In the genomic region with DNA sequence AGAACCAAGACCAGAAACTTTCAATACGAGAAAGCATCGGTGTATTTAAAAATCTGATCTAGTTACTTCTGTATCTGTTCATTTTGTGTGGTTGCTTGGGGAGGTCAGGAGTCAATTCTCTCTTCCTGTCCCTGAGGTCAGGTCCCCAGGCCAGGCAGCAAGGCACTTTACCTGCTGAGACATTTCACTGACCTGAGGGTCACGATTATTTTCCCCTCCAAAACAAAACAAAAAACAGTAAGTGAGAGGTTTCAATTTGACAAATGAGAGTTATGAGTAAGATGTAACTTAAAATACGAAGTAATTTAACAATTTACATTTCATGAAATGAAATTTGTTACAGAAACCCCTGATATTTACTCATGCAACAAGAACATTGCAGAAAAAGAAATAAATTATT, we compare ENCODE assay signal across 21 mouse cellular contexts. TPM values are rescaled to one million over a fixed set of nuclear protein-coding genes. Genes with fewer than 3 reads are reported as not detected.
DNase-seq lines count a peak whose midpoint lies in the region; TF ChIP-seq lines count a peak whose summit lies in the region.
"Had no signal": no experiment of that assay in that cellular context is flagged by ENCODE, and none has a peak within 500 bp of the region (broad histone marks: within the 10 kb centered on the region; RNA-seq: fewer than 3 reads in every experiment).

No protein-coding gene starts in this region.

- dilution Hi-C loops in CH12.LX (cut with MboI; ENCODE audit: extremely low pct_ligation_motif_present, extremely low pct_unique_long_range_greater_than_20kb, low sequenced_read_pairs) = no loop called here

- TF ChIP-seq RAD21 in CH12.LX (IDR thresholded peaks at IDR 0.05; ENCODE audit: low read depth, low read length) = no peak

- no peaks in the 10 kb centered on the region for H3K27me3 ChIP-seq in heart, adult 2 months (ENCODE audit: control insufficient read depth, insufficient read depth, low read length)
- H3K27me3 ChIP-seq in CH12.LX (replicated peaks) = no peaks in the 10 kb centered on the region
- H3K27me3 ChIP-seq: embryonic facial prominence, embryonic 13.5 days; embryonic facial prominence, embryonic 15.5 days; forebrain, embryonic 12.5 days had no signal

- in situ Hi-C loops in CH12.LX (cut with MboI; ENCODE audit: low pct_ligation_motif_present, low pct_unique_long_range_greater_than_20kb, low sequenced_read_pairs) = no loop called here

- 80% methylated on average over 4 of the region's 4 CpGs for WGBS in heart, adult 2 months

- no peak for DNase-seq in heart, adult 2 months
- DNase-seq in heart, adult 9 months (ENCODE audit: low spot score in 2 of 2) = no peak
- DNase-seq in A20 (ENCODE audit: low read depth, low spot score) = peak; percentile 41
- DNase-seq in CH12.LX (ENCODE audit: extremely low read depth) = peak; percentile 57
- peak; percentile 40 for DNase-seq in induced T-regulatory cell, adult 2 months (ENCODE audit: low read depth)
- DNase-seq in layer of hippocampus, postnatal 14 days (ENCODE audit: low spot score in 2 of 2) = no peak
- DNase-seq in retina, embryonic 14.5 days (ENCODE audit: low spot score) = no peak
- DNase-seq: adrenal gland, adult 2 months; adrenal gland, postnatal 10 days; adrenal gland, postnatal 25 days; B cell, adult 2 months; cerebellum, adult 11-12 months; cerebellum, adult 2 months; cerebellum, adult 9-10 months; cerebellum, postnatal 10 days; cerebellum, postnatal 25 days had no signal

- no peak for TF ChIP-seq CTCF in heart, adult 2 months (IDR thresholded peaks at IDR 0.05)
- no peak for TF ChIP-seq CTCF in CH12.LX (conservative IDR thresholded peaks at IDR 0.05 in 1 of 2, IDR thresholded peaks at IDR 0.05 in 1 of 2; ENCODE audit: low read depth in 2 of 2, low read length in 2 of 2)

- no peak overlapping the region for H3K9ac ChIP-seq in heart, adult 2 months (ENCODE audit: low read depth, low read length)
- H3K9ac ChIP-seq in CH12.LX (ENCODE audit: insufficient read depth, low read depth) = no peak overlapping the region
- H3K9ac ChIP-seq: embryonic facial prominence, embryonic 13.5 days; embryonic facial prominence, embryonic 15.5 days; forebrain, embryonic 12.5 days had no signal

- intact Hi-C loops in heart, adult 2 months (cut with DNase I) = no loop called here

- H3K4me1 ChIP-seq in heart, adult 2 months (ENCODE audit: control insufficient read depth, insufficient read depth, low read length) = peaks cover 6% of the 10 kb centered on the region
- peaks cover 11 to 26% of the 10 kb centered on the region in 2 experiments for H3K4me1 ChIP-seq in CH12.LX (ENCODE audit: control insufficient read depth in 1 of 2, insufficient read depth in 2 of 2)
- H3K4me1 ChIP-seq: embryonic facial prominence, embryonic 13.5 days; embryonic facial prominence, embryonic 15.5 days; forebrain, embryonic 12.5 days had no signal

- no peaks in the 10 kb centered on the region for H3K79me2 ChIP-seq in heart, adult 2 months (replicated peaks; ENCODE audit: control insufficient read depth, insufficient read depth, low read length)
- no peaks in the 10 kb centered on the region for H3K79me2 ChIP-seq in CH12.LX (replicated peaks; ENCODE audit: control insufficient read depth, extremely low read depth, insufficient read depth, poor library complexity, severe bottlenecking)

- peak overlapping the region; percentile 42 for H3K27ac ChIP-seq in heart, adult 2 months
- no peak overlapping the region for H3K27ac ChIP-seq in CH12.LX (ENCODE audit: insufficient read depth, low read depth)
- H3K27ac ChIP-seq: embryonic facial prominence, embryonic 15.5 days had no signal

- H3K9me3 ChIP-seq in CH12.LX (replicated peaks; ENCODE audit: low read length) = no peaks in the 10 kb centered on the region
- H3K9me3 ChIP-seq: embryonic facial prominence, embryonic 13.5 days; embryonic facial prominence, embryonic 15.5 days; forebrain, embryonic 10.5 days; forebrain, embryonic 12.5 days had no signal

- TF ChIP-seq EP300 in heart, adult 2 months (IDR thresholded peaks at IDR 0.05; ENCODE audit: insufficient read depth, low read depth, low read length) = no peak
- peak; percentile 86 for TF ChIP-seq EP300 in CH12.LX (IDR thresholded peaks at IDR 0.05; ENCODE audit: low read length)

- no peak overlapping the region for H3K4me3 ChIP-seq in heart, adult 2 months
- no peak overlapping the region for H3K4me3 ChIP-seq in CH12.LX (replicated peaks in 1 of 3; ENCODE audit: low read depth in 2 of 3, low read length in 2 of 3, poor library complexity in 1 of 3)
- H3K4me3 ChIP-seq: embryonic facial prominence, embryonic 13.5 days; embryonic facial prominence, embryonic 15.5 days; erythroblast, embryonic 14.5 days; forebrain, embryonic 10.5 days; forebrain, embryonic 12.5 days had no signal

- H3K36me3 ChIP-seq in heart, adult 2 months (ENCODE audit: control insufficient read depth, insufficient read depth, low read length) = peaks cover 7% of the 10 kb centered on the region
- H3K36me3 ChIP-seq in CH12.LX (replicated peaks in 1 of 2; ENCODE audit: control insufficient read depth in 1 of 2, insufficient read depth in 1 of 2, low read length in 1 of 2) = peaks cover 38 to 92% of the 10 kb centered on the region in 2 experiments

- H3K4me2 ChIP-seq in CH12.LX (ENCODE audit: insufficient read depth, low read depth, poor library complexity, severe bottlenecking) = peak overlapping the region; percentile 54; the same call in 1 of the 2 replicates
- H3K4me2 ChIP-seq: embryonic facial prominence, embryonic 13.5 days; embryonic facial prominence, embryonic 15.5 days; forebrain, embryonic 12.5 days had no signal

- no peak for TF ChIP-seq POLR2A in heart, adult 2 months (IDR thresholded peaks at IDR 0.05; ENCODE audit: insufficient read depth, low read depth, low read length)
- no peak for TF ChIP-seq POLR2A in CH12.LX (IDR thresholded peaks at IDR 0.05; ENCODE audit: low read depth, low read length)

TF ChIP-seq in CH12.LX, 34 proteins besides CTCF, POLR2A, EP300 and RAD21:
- TF ChIP-seq BHLHE40 (IDR thresholded peaks at IDR 0.05; ENCODE audit: low read depth, low read length) (peak; percentile 90), CHD1 (IDR thresholded peaks at IDR 0.05; ENCODE audit: low read depth, low read length) (peak; percentile 83), ZNF384 (IDR thresholded peaks at IDR 0.05; ENCODE audit: low read depth, low read length) (0 out of 2 replicates have a peak, but pooled peaks have one; percentile 32), JUND (conservative IDR thresholded peaks at IDR 0.05; ENCODE audit: low read depth, low read length) (peak; percentile 76; the same call in 1 of the 2 replicates), TCF12 (IDR thresholded peaks at IDR 0.05; ENCODE audit: low read depth, low read length) (peak; percentile 67; the same call in 1 of the 2 replicates), IRF4 (IDR thresholded peaks at IDR 0.05; ENCODE audit: low read depth, low read length) (peak; percentile 88), MYC (IDR thresholded peaks at IDR 0.05; ENCODE audit: low read depth, low read length) (no peak), USF2 (conservative IDR thresholded peaks at IDR 0.05; ENCODE audit: low read depth, low read length) (no peak), MXI1 (IDR thresholded peaks at IDR 0.05; ENCODE audit: low read depth, low read length) (peak; percentile 39; the same call in 1 of the 2 replicates), MAZ (IDR thresholded peaks at IDR 0.05; ENCODE audit: low read depth, low read length) (0 out of 2 replicates have a peak, but pooled peaks have one; percentile 14), CHD2 (IDR thresholded peaks at IDR 0.05; ENCODE audit: low read length) (peak; percentile 61; the same call in 1 of the 2 replicates), ZMIZ1 (IDR thresholded peaks at IDR 0.05; ENCODE audit: low read depth, low read length) (0 out of 2 replicates have a peak, but pooled peaks have one; percentile 25), MEF2A (IDR thresholded peaks at IDR 0.05; ENCODE audit: borderline replicate concordance, low read depth, low read length) (peak; percentile 85), JUN (IDR thresholded peaks at IDR 0.05; ENCODE audit: insufficient read depth, low read depth, low read length) (peak; percentile 74), NELFE (IDR thresholded peaks at IDR 0.05; ENCODE audit: low read depth, low read length) (no peak), MAFK (IDR thresholded peaks at IDR 0.05; ENCODE audit: insufficient replicate concordance, low read length) (0 out of 2 replicates have a peak, but pooled peaks have one; percentile 58), GABPA (IDR thresholded peaks at IDR 0.05; ENCODE audit: insufficient replicate concordance, low read depth, low read length) (no peak), RCOR1 (conservative IDR thresholded peaks at IDR 0.05; ENCODE audit: low read depth, low read length) (peak; percentile 78)

RNA-seq across cellular contexts. Expression of gene Slc30a7, which starts 54.9 kb away (rescaled TPM):
- total RNA-seq in heart, adult 2 months (2021) = 10 to 100 TPM in 1 of 2 experiments, 1 to 10 TPM in 1; 10.0 to 13.6 TPM
- 5.4 and 12.6 TPM in 2 replicates for polyA plus RNA-seq in heart, adult 2 months (2012; rRNA removed)
- total RNA-seq in CH12.LX (2012; rRNA removed) (15.0 and 18.8 TPM in 2 replicates), CH12.LX (2014; rRNA removed) (20.8 and 25.3 TPM in 2 replicates)
- 32.8 and 38.9 TPM in 2 replicates for polyA plus RNA-seq in CH12.LX (2012; ENCODE audit: insufficient read length, low read depth)
- total RNA-seq in layer of hippocampus, postnatal 14 days (2021) = 10 to 100 TPM; 22.8 to 27.0 TPM

RNA-seq across cellular contexts. Expression of gene Extl2, which starts 54.9 kb away (rescaled TPM):
- 10 to 100 TPM; 11.6 to 14.1 TPM for total RNA-seq in heart, adult 2 months (2021)
- polyA plus RNA-seq in heart, adult 2 months (2012; rRNA removed) = 9.2 and 15.9 TPM in 2 replicates
- total RNA-seq in CH12.LX (2012; rRNA removed) (7.2 and 8.1 TPM in 2 replicates), CH12.LX (2014; rRNA removed) (11.2 and 11.9 TPM in 2 replicates)
- 7.8 and 12.0 TPM in 2 replicates for polyA plus RNA-seq in CH12.LX (2012; ENCODE audit: insufficient read length, low read depth)
- total RNA-seq in layer of hippocampus, postnatal 14 days (2021) = 10 to 100 TPM; 64.1 to 65.2 TPM
- polyA plus RNA-seq: erythroblast, embryonic 14.5 days had no signal

Comparison
In these comparisons a context has a peak if more than half of its experiments do, and no peak if none do; other contexts are left out.
1. DNase-seq: peak in A20 (single experiment), CH12.LX (single experiment) and induced T-regulatory cell, adult 2 months (single experiment); none in heart, adult 2 months (0 of 2), heart, adult 9 months (0 of 2), layer of hippocampus, postnatal 14 days (0 of 2) and retina, embryonic 14.5 days (single experiment).
2. RNA of gene Extl2, which starts 54.9 kb away (total RNA-seq): 64.1 to 65.2 TPM in layer of hippocampus, postnatal 14 days; 11.6 to 14.1 TPM in heart, adult 2 months and 7.2 to 11.9 TPM in CH12.LX; every median in the first group is over 4 times any median in the second.